Mouse (Mus musculus): ENCODE data around the gene Dph2.

Gene Dph2

DNA sequence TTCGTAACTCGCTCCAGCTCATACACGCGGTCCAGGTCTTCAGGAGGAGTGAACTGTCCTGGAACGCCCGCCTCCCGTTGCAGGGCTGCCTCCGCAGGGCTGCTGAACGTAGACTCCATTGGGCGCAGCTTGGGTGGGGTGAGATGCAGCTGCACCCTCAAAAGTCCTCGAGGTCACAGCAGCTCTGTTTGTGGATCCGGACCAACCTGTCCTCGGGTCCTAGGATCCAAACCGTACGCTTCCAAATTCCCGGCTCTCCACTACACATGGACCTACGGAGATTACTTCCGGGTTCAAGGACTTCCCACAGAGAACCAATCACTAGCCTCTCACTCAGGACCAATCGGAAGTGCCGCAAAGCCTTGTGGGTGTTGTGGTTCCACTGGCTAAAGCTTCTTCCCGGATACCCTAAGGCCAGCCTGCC is at the start of gene Dph2:
Gene Dph2 (minus strand): TSS at position 295 of the 424 bp plus-strand sequence.
- peak; percentile 86 for DNase-seq (ENCODE audit: low read depth, low spot score)

DNA sequence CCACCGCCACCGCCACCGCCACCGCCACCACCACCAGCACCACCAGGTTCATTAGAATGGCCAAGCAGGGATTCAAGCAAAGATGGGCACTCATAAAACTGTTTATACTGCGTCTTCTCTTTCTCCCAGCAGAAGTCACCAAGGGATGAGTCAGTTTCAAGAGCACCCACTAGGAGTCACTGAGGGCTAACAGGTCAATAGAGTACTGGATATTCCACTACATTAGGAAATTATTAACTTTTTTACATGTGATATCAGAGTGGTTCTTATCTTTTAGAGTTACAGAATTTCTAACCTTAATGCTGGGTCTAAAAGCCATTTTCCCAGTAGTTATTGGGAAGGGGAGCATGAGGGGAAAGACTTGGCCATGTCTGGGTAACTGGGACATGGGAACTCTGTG is 45.1 kb upstream of the Dph2 start:
- DNase-seq (ENCODE audit: low read depth, low spot score) = no peak

DNA sequence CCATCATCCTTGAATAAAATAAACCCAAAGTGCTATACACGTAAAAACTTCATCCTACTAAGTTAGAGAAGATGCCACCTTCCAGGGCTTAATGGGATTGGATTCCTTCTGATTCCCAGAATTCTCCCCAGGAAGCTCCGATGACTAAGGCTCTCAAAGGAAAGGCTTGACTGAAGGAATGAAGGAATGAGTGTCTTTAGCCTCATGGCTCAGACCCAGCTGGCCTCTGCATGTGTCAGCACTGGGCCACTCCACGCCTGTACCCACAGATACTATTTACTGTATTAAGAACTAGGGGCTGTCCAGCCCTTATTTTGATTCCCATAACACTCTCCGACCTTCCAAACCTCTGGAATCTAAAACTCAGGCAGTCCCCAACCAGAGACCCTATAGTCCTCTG is 42.2 kb upstream of the Dph2 start:
- no peak for DNase-seq (ENCODE audit: low read depth, low spot score)

DNA sequence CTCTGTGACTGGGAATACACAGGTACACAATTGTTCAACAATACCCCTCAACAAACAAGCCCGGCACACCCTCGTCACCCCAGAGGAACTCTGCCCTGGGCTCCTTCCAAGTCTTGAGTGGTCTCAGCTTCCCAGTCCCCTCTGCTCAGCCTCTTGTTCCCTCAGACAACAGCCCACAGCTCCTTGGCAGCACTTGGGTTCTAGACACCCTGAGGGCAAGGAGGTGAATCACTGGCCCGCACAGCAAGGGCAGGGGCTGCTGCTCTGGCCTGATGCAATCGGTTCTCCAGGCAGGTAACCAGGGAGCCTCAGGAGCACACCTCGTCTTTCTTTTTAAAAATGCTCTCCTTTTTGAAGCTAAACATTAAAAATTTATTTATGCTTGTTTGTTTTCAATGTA is 41.4 kb upstream of the Dph2 start:
- DNase-seq (ENCODE audit: low read depth, low spot score) = no peak

DNA sequence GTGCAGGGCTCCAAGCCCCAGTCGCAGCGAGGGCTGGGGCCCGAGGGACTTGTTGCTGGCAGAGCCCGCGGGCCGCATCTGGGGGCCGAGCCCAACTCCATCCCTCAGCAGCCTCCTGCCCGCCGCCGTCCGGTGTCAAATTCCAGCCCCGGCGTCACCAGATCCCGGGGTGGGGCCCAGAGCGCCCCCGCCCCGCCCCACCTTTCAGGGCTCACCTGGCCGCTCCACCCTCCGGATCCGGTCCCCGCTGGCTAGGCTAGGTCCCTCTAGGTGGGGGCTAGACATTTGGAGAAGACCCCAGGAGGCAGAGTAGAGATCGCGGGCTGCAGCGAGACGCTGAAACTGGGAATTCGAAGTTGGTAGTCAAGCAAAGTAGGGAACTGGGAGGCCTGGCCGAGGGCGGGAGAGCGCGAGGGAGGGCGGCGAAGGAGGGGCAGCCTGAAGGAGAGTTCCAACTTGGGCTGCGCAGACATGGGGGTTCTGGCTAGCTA is 37.6 kb upstream of the Dph2 start, which contains the start of gene Artn:
Gene Artn (minus strand): TSS at position 373 of the 491 bp plus-strand sequence.
- DNase-seq (ENCODE audit: low read depth, low spot score) = no peak

DNA sequence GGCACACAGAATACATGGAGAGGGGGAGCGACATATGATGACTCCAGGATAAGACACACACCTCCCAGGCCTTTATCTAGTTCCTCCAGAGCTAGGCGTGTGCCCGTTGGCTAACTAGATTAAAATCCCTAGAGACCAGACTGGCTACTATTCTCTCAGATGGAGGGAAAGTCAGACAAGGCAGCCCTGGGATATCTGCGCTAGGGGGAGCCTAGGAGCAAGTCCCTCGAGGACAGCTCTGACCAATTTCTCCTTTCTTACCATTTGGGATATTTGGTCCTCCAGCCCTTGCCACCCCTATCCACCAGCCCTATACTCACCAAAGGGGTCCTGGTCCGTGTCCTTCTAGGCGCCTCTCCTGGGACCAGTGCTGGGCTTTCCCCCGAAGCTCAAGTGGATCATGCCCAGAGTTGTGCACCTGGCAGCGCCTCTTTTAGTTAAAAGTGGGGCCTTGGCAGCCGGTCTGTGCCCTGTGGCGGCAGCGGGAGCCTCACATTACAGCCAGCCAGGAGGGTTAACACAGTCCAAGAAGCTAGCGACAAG is 36.9 kb upstream of the Dph2 start:
- no peak for DNase-seq (ENCODE audit: low read depth, low spot score)

DNA sequence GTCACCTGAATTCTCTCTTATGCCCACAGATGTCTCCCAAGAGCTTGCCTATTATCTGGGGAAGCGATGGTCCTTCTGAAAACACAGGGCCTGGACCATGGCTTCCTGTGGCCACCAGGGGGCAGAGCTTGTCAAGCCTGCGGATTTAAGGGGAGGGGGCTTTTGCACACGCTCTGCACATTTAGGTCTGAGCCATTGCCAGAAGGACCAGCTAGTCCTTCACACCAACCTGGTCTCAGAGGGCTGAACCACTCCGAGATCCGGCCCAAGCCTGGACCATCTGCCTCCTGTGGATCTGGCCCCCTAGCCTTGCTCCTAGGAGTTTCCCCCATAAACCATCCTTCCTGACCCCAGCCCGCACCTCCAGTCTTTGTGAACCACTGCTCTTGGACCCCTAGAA is 36.4 kb upstream of the Dph2 start:
- no peak for DNase-seq (ENCODE audit: low read depth, low spot score)

DNA sequence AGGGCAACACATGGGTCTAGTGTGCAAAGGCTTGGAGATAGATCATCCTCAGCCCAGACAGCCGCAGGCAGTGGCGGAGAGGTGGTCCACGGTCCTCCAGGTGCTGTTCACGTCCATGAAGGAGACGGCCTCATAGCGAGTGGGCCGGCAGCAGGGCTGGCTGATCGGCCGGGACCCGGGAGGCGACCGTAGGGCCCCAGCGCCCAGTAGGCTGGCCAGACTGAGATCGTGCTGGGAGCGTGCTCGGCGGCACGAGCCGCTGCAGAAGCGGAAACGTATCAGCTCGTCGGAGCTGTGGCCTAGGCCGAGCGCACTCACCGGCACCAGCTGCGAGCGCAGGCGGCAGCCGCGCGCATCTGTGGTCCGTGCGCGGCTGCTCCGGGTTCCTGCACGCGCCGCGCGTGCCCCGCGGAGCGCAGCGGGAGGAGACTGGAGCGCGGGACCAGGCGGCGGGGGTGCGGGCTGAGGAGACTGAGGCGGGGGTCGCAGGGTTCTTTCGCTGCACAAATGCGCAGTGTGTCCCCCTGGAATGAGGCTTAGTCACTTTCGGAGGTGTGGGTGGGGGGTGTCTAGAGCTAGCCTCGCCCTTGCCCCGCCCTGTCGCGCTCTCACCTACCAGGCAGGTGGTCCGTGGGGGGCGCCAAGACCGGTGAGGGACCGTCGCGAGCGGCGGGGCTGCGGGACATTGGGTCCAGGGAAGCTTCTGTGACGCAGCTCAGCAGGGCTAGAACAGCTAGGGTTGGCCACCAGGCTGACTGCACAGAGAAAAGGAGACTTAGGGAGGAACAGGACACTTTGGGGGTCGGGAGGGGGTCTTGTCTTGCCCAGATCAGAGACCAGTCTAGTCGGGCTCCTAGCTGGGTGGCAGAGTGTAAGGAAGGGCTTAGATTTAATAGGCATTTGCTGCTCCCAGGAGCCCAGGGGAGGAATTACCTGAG is 35.0 kb upstream of the Dph2 start:
- DNase-seq (ENCODE audit: low read depth, low spot score) = no peak

DNA sequence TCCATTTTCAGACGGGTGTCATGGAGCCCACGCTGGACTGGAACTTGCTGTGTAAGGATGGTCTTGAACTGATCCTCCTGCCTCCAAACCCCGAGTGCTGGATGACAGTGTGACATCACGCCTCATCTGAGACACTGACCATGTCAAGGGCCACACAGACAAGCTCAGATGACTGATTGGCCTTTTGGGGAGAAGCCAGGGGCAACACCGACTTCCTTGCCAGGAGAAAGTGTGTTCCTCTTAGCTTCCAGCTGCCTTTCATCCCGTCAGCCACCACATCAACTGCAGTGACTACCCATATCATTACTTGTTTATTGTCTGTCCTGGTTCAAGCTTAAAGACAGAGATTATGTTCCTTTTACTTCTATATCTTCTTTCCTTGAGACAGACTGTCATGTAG is 33.1 kb upstream of the Dph2 start:
- DNase-seq (ENCODE audit: low read depth, low spot score) = no peak

DNA sequence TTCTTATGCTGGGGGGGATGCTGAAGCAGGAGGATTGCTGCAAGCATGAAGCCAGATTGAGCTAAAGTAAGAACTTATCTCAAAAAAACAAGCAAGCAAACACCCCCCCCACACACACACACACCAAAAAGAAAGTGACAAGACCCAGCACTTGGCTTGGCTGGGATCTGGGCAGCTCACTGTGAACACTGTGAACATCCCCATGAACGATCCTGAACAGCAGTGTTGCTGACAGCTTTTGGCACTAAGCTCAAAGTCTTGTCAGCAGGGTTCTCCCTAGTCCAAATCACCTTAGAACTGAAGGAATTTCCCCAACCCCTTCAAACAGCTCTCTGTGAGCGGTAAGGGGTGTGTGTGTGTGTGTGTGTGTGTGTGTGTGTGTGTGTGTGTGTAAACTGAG is 31.6 kb upstream of the Dph2 start:
- DNase-seq (ENCODE audit: low read depth, low spot score) = no peak

DNA sequence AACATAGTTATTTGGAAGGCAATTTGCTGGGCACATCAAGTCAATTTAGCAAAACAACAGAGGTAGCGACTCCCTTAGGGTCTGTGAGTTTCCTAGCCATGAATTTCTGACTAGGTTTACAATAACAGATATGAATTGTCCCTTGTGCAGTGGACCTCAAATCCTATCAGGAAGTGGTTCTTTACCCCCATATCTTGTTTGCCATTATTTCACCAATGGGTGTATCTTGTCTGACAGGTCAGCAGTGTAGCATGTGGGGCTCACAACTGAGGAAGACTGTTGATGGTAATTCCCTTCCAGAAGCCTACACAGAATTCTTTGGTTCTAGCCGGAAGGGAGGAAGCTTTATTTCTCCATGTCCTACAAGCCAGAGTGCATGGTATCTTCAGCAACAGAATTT is 29.5 kb upstream of the Dph2 start:
- no peak for DNase-seq (ENCODE audit: low read depth, low spot score)

DNA sequence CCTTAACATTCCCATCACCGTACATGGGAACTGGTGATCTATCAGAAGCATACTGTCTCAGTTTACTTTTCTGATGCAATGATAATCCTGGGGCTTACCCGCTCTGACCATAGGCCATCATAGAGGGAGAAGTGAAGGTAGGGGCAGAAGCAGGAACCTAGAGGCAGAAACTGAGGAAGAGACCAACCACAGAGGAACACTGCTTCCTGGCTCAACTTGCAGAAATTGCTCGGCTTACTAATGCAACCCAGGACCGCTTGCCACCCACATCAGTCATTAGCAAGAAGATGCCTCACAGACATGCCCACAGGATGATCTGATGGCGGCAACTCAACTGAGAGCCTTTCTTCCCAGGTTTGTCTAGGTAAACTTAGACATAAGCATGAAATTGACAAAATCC is 26.9 kb upstream of the Dph2 start:
- no peak for DNase-seq (ENCODE audit: low read depth, low spot score)

DNA sequence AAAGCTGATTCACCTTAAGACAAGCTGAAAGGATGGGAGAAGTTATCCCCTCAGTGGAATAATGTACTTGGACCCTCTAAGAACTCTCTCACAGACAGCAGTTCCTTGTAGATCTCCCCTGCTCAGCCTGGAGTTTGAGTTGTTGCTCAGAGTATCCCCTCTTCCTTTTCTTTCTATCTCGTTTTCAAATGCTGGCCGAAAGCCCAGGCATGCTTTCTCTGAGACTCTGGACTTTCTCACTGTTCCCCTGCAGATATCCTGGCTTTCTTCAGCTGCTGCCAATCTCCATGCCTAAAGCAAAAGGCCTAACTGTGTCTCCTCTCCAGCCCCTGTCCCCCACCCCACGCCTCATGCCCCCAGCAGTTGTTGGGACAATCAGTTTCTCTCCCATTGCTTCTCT is 26.4 kb upstream of the Dph2 start:
- DNase-seq (ENCODE audit: low read depth, low spot score) = no peak

DNA sequence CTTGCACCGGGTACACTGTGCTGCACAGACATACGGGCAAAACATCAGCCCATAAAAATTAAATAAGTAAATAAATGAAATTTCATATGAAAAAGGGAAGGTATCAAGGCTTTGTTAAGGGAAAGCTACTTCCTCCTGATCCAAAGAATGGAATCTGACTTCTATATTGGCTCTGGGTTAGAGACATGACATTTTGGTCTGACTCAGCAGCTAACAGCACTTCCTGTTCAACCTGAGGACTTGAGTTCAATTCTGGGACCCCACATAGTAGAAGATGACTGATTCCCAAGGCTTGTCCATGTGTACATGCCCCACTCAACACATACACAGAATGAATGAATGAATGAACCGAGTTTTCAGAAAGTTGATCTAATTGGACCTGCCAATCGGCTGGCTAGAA is 26.0 kb upstream of the Dph2 start:
- DNase-seq (ENCODE audit: low read depth, low spot score) = no peak

DNA sequence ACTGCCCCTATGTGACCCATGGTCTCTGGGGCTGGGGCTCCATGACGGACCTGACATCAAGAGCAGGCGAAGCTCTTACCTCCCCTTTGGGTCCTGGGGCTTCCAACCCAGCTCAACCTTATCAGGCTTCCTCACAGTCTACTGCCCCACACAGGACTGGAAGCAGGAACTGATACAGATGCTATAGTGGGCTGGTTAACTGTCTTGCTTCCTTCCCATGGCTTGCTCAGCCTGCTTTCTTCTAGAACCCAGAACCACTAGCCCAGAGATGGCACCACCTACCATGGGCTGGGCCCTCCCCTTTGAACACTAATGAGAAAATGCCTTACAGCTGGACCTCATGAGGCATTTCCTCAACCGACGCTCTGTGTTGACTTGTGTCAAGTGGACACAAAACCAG is 25.6 kb upstream of the Dph2 start:
- no peak for DNase-seq (ENCODE audit: low read depth, low spot score)

DNA sequence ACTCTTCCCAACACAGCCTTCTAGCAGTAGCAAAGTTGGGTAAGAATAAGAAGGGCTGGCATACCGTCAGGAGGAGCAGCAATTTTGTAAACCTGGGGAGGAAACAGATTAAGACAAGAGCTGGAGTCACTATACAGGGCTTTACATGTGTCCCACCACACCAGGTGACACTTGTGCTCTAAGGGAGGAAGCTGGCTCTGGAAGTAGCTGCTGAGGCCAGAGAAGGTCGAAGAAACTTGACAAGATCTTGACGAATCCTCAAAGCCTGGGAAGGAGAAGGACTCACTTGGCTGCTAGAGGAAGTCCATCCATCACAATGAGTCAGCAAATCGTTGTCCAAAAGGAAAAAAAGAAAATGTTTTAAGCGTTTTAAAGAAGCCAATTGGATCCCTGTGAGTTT is 24.6 kb upstream of the Dph2 start:
- DNase-seq (ENCODE audit: low read depth, low spot score) = no peak

DNA sequence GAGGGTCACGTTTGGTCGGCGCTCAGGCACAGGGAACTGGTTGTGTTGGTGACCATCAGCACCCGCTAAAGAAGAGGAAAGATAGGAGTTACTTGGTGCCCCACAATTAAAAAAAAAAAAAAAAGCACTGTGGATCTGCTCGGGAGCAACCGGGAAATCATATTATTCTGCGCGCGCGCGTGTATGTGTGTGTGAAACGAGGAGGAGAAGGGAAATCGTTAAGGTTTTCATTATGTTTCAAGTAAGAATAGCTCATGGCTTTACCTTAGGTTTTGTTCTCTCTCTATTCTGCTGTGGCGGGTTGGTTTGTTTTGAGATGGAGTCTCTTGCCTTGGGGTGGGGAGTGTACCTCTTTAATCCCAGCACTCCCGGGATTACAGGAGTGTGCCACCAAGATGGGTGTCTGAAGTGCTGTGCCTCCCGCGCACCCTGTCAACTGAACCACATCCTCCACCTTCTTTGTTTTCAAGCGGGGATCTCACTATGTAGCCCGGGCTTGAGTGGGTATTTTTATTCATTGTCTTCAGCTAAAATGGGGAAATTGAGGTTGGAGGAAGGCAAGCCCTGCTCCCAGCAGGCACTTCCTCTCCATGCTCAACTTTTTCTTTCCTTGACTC is 23.8 kb upstream of the Dph2 start:
- no peak for DNase-seq (ENCODE audit: low read depth, low spot score)

DNA sequence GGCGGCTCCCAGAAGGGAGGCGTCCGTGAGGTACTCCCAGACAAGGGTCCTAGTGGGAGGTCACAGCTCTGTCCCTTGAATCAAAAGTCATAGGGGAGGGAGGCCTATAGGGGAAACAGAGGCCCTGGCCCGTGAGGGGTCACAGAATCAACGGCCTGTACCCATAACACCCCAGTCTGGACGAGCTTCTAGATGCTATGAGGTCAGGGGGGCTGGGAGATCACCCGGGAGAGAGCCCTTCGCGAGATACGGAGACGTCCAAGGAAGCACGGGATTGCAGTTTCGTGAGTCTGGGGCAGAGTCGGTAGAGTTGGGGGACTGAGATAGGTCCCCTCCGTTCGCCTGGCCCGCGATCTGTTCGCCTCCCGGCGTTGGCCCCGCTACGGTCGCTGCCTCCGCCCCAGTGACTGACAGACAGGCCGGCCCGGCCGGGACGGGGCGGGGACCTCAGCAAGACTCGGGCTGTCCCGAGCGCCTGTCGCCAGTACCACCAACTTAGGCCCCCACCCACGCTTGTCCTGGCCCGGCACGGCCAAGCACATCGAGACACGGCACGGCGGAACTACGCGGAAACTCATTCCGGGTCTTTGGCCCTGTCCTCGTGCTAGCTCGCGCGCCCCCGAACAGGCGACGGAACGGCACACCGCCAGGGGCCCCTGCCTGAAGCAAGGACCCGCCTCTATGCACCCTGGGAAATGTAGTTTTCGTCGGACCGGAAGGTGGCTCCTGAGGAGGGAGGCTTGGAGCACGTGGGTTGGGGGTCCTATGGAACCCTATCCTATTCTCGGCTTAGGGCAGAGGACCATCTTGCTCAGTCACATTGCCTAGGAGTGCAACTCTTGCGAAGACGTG is 23.0 kb upstream of the Dph2 start, which contains the start of gene Ipo13:
Gene Ipo13 (minus strand): TSS at position 409 of the 852 bp plus-strand sequence.
- peak; percentile 87 for DNase-seq (ENCODE audit: low read depth, low spot score)

DNA sequence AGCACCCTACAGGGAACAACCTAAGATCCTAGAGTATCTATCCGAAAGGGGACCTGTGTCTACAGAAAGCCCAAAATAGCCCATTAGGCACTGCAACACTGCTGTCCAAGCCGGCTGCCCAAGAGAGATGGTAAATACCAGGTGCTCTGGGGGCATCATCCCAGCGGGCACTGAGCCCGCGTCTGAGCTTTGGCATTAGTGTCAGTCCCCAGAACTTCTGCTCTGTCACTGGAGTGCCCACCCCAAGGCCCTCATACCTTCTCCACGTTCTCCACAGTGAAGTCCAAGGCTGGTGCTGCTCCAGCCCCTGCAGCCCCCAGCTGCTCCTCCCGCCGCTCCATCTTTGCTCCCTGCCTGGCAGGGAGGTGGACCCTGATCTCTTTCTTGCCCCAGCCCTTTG is 22.2 kb upstream of the Dph2 start:
- DNase-seq (ENCODE audit: low read depth, low spot score) = no peak

DNA sequence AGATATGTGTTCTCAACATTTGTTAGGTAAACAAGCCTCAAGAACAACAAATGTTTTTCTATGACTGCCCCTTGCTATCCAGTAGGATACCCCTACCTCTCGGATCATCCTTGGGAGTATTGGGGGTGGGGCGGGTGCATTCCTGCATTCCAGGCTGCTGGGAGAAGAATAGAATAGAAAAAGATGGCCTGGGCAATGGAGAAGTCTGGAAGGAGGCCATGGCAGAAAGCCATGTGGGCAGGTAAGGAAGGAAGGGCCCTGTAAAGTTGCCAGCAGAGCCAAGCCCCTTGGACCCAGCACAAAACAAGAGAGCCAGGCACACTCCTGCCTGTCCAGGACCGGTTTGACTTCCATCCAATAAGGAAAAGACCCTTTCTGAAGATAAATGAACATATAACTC is 21.6 kb upstream of the Dph2 start:
- no peak for DNase-seq (ENCODE audit: low read depth, low spot score)

DNA sequence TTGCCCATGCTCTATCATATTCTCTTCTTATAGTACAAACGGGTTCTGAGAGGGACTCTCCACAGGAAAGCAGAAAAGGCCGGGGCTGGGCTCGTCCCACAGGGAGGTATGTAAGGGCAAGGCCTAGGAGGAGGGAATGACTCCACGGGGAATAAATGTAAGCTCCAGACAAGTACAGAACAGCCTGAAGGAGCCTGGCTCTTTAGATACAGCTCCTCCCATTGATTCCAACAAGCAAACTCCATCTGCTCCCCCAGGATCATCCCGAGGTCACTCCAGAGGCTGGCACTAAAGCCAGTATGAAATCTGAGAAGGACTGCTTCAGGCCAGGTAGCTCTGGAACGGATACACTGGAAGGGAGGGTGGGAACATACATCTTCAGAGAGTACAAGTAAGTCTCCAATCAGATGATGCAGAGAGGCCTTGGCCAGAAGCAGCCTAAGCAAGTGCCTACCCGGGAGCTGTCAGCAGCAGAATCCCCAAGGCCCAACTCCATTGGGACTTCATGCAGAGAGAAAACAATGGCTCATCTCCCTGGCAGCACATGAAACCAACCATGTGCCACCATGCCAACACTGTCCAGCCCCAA is 20.9 kb upstream of the Dph2 start:
- DNase-seq (ENCODE audit: low read depth, low spot score) = no peak

Data from retina, adult 2 months (tissue).